Mouse (Mus musculus) hindbrain, embryonic 10.5 days (tissue): ENCODE data around the gene Dppa3. TPM values are rescaled to one million over a fixed set of nuclear protein-coding genes. Genes with fewer than 3 reads are reported as not detected.
A peak's percentile ranks its signal among the peaks of the same experiment; 100 is the strongest.
"Not testable (repeated sequence)": the region's sequence is repeated elsewhere in the genome, so short reads cannot be mapped to it uniquely, and the experiment has no call there.

Experiments
- DNase-seq: peaks from one replicate; pipeline ENCODE4 v3.0.0-alpha.2; 2017; ENCODE audit warnings: low spot score
- H3K27ac ChIP-seq: fragments of 300-500 bp; sonication (generic); 2 replicates; pipeline ENCODE4 v1.5.1; 2016; ENCODE audit warnings: mild to moderate bottlenecking, moderate library complexity
- H3K27me3 ChIP-seq: fragments of 300-500 bp; sonication (generic); 2 replicates; pipeline ENCODE4 v1.6.1; 2016; ENCODE audit warnings: mild to moderate bottlenecking; ENCODE audit not compliant: poor library complexity, insufficient read depth, severe bottlenecking
- H3K36me3 ChIP-seq: fragments of 300-500 bp; sonication (generic); 2 replicates; pipeline ENCODE4 v1.6.1; 2016; ENCODE audit warnings: mild to moderate bottlenecking, moderate library complexity
- H3K4me1 ChIP-seq: fragments of 300-500 bp; sonication (generic); replicated peaks from 2 replicates; pipeline ENCODE4 v1.6.1; 2016; ENCODE audit warnings: mild to moderate bottlenecking
- H3K4me3 ChIP-seq: fragments of 300-500 bp; sonication (generic); 2 replicates; pipeline ENCODE4 v1.5.1; 2016; ENCODE audit warnings: mild to moderate bottlenecking, moderate library complexity
- H3K9me3 ChIP-seq: fragments of 300-500 bp; sonication (generic); 2 replicates; pipeline ENCODE4 v1.6.1; 2016; ENCODE audit warnings: mild to moderate bottlenecking, moderate library complexity
- WGBS: fragments of 180-500 bp; shearing (Covaris S2); methylation state at CpG from one replicate; pipeline ENCODE4 v1.1.7; 2016; 5-methylcytosine and 5-hydroxymethylcytosine counted together
- polyA plus RNA-seq: library from polyadenylated mRNA; unstranded; fragments of >200 nt; fragmentation: Nextera tagmentation; extraction: Ambion mirVana; gene quantifications from 2 replicates; pipeline ENCODE4 v1.2.1, GENCODE M21; 2016

Gene Dppa3
- polyA plus RNA-seq, 1 experiment from 2014 or later: not detected

GRCm38 (mm10) chr6:122624480-122624879 lies 1.7 kb upstream of the Dppa3 start:
- no peaks in the 10 kb centered on the region for H3K36me3 ChIP-seq
- no peaks in the 10 kb centered on the region for H3K4me1 ChIP-seq
- H3K27ac ChIP-seq: no peak overlapping the region

GRCm38 (mm10) chr6:122625156-122625555 lies 1.1 kb upstream of the Dppa3 start:
- H3K27me3 ChIP-seq: peaks cover 8% of the 10 kb centered on the region
- H3K27ac ChIP-seq: no peak overlapping the region
- no peak for DNase-seq
- no peak overlapping the region for H3K4me3 ChIP-seq
- 88% methylated on average over 4 of the region's 4 CpGs for WGBS
- H3K9me3 ChIP-seq: no peaks in the 10 kb centered on the region
- H3K36me3 ChIP-seq: no peaks in the 10 kb centered on the region
- H3K4me1 ChIP-seq: no peaks in the 10 kb centered on the region

More at GRCm38 (mm10) chr6:122624480-122624879, 1.7 kb upstream of the Dppa3 start:
- WGBS: 49% methylated on average over 5 of the region's 5 CpGs
- no peaks in the 10 kb centered on the region for H3K9me3 ChIP-seq
- no peak for DNase-seq
- H3K4me3 ChIP-seq: no peak overlapping the region
- peaks cover 8% of the 10 kb centered on the region for H3K27me3 ChIP-seq

- Histone ChIP-seq H3K27me3 (peaks cover 8% of the 10 kb centered on the region), H3K9me3 (no peaks in the 10 kb centered on the region), H3K4me1 (no peaks in the 10 kb centered on the region), H3K4me3 (peak overlapping the region; percentile 14), H3K27ac (no peak overlapping the region), H3K36me3 (no peaks in the 10 kb centered on the region)
- WGBS: 38% methylated on average over 20 of the region's 20 CpGs
- DNase-seq: peak; percentile 8
These were observed 1.4 kb downstream of the Dppa3 start for GRCm38 (mm10) chr6:122627469-122628108.

DNA sequence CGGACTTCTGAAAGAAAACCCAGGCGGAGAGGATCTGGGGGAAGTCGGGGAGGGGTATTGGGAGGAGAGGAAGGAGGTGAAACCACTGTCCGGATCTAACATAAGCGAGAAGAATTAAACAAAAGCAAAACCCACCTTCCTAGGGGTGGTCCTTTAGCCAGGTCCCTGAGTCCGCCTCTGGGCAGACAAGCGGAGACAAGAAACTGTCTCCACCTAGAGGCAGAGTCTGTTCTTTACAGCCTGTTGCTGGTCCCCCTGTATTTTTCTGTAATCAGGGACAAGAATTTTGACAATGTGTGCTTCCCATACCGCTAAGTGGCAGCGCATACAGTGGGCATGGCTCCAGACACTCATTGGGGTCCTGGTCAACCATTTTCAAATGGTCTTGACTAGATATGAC lies 7.2 kb downstream of the Dppa3 start:
- Histone ChIP-seq H3K9me3 (no peaks in the 10 kb centered on the region), H3K4me3 (no peak overlapping the region), H3K36me3 (no peaks in the 10 kb centered on the region), H3K27ac (no peak overlapping the region), H3K27me3 (no peaks in the 10 kb centered on the region; the same call in 1 of the 2 replicates), H3K4me1 (no peaks in the 10 kb centered on the region)
- DNase-seq: no peak
- WGBS: 53% methylated on average over 9 of the region's 9 CpGs

GRCm38 (mm10) chr6:122635315-122635714 lies 9.1 kb downstream of the Dppa3 start:
- Histone ChIP-seq H3K4me3 (no peak overlapping the region), H3K9me3 (no peaks in the 10 kb centered on the region), H3K27me3 (no peaks in the 10 kb centered on the region), H3K36me3 (no peaks in the 10 kb centered on the region), H3K27ac (no peak overlapping the region), H3K4me1 (no peaks in the 10 kb centered on the region)
- WGBS: 90% methylated on average over 7 of the region's 7 CpGs
- no peak for DNase-seq

- H3K36me3 ChIP-seq: no peaks in the 10 kb centered on the region
- H3K4me1 ChIP-seq: no peaks in the 10 kb centered on the region
- 86% methylated on average over 3 of the region's 3 CpGs for WGBS
- H3K27me3 ChIP-seq: no peaks in the 10 kb centered on the region
- no peak for DNase-seq
- no peak overlapping the region for H3K27ac ChIP-seq
- H3K9me3 ChIP-seq: no peaks in the 10 kb centered on the region
- H3K4me3 ChIP-seq: no peak overlapping the region
These were observed 10.5 kb downstream of the Dppa3 start for GRCm38 (mm10) chr6:122636666-122637065.

DNA sequence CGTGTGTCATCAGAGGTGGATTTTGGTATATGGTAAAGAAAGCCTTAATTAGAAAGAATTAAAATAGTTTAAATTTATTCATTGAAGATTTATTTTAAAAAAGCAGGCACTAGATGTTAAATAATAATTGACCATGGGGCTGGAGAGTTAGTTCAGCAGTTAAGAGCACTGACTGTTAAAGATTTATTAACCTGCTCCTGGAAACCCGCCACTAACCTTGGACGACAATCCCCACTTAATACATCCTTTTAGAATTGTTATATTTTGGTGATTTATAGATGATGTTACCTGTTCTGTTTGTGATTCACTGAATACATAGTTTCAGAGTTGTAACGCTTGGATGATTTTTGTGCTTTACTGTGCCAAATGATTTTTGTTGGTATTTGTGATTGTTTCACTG lies 11.4 kb downstream of the Dppa3 start:
- 93% methylated on average over 4 of the region's 4 CpGs for WGBS
- H3K4me1 ChIP-seq, H3K27ac ChIP-seq, H3K36me3 ChIP-seq, DNase-seq, H3K4me3 ChIP-seq, H3K9me3 ChIP-seq, H3K27me3 ChIP-seq: not testable (repeated sequence)

DNA sequence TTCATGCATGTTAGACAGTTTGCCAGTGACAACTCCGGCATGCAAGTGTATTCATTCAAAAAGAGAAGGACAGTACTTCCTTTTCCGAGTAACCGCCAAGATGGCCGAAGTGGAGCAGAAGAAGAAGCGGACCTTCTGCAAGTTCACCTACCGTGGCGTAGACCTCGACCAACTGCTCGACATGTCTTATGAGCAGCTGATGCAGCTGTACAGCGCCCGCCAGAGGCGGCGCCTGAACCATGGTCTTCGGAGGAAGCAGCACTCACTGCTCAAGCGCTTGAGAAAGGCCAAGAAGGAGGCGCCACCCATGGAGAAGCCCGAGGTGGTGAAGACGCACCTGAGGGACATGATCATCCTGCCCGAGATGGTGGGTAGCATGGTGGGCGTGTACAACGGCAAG lies 18.0 kb downstream of the Dppa3 start:
- not testable (repeated sequence) for H3K4me3 ChIP-seq, DNase-seq, H3K27ac ChIP-seq, H3K36me3 ChIP-seq, H3K4me1 ChIP-seq, H3K27me3 ChIP-seq, H3K9me3 ChIP-seq
- WGBS: 92% methylated on average over 21 of the region's 21 CpGs

DNA sequence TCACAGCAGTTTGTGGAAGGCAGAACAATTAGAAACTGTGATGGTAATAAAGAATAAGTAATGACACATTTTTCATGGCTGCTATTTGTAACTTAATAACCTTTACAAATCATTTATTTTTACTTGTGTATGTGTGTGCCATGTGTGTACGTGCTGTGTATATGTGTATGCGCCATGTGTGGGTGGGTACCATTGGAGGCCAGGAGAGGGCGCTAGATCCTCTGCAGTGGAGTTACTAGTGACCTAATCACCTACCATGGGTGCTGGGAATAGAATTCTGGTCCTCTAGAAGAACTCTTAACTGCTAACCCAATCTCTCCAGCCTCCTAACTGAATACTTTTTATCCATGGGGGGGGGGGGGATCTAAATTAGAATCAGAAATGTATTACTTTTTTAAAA lies 23.7 kb downstream of the Dppa3 start:
- no peaks in the 10 kb centered on the region for H3K9me3 ChIP-seq
- H3K4me3 ChIP-seq: no peak overlapping the region
- H3K4me1 ChIP-seq: no peaks in the 10 kb centered on the region
- DNase-seq: no peak
- WGBS: 84% methylated on average over 3 of the region's 3 CpGs
- H3K36me3 ChIP-seq: no peaks in the 10 kb centered on the region
- no peaks in the 10 kb centered on the region for H3K27me3 ChIP-seq
- H3K27ac ChIP-seq: no peak overlapping the region

DNA sequence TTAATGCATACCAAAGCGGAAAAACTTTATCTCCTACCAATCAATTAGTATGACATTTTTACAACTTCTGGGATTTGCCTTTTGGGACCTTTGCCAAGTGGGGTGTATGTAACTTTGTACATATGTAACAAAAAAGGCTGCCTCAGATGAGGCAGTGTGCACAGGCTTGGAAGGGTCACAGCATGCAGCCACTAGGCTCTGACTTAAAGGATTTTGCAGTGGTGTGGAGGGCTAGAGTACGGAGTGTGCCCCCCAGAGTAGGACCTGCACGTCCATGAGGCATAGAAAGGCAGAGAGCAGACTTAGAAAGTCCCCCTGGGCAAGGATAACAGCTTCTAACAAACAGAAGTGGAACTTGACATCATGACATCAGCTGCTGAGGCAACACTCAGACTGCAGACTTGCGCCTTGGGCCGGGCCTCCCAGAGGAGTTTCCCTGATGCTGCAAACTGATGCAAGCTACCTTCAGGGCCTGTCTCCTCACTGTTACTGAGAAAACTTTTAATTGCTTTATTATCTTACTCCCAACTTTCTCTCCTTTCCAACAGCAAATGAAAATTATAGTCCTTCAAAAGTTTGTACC lies 24.3 kb downstream of the Dppa3 start:
- Histone ChIP-seq H3K27ac (no peak overlapping the region), H3K36me3 (no peaks in the 10 kb centered on the region), H3K27me3 (no peaks in the 10 kb centered on the region), H3K9me3 (no peaks in the 10 kb centered on the region), H3K4me1 (no peaks in the 10 kb centered on the region), H3K4me3 (no peak overlapping the region)
- WGBS: 76% methylated on average over 5 of the region's 5 CpGs
- DNase-seq: no peak

DNA sequence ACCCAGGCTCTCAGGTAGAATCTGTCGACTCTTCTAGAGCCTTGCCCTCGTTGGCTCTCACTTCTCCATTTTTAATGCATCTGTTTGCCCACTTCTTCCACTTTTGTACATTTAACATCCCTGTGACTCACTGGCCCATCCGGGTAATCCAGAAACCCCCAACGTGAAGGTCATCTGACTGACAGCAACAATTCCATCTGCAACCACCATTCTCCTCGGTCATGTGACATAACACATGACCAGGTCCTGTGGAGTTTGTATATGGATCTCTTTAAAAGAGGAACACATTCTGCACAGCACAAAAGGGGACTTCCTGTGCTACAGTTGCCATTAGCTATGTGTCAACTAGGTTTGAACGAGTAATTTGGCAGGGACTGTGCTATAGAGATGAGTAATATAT lies 28.1 kb downstream of the Dppa3 start:
- H3K27me3 ChIP-seq: no peaks in the 10 kb centered on the region
- WGBS: 83% methylated on average over 6 of the region's 6 CpGs
- no peak for DNase-seq
- no peaks in the 10 kb centered on the region for H3K36me3 ChIP-seq
- H3K4me1 ChIP-seq: no peaks in the 10 kb centered on the region
- no peaks in the 10 kb centered on the region for H3K9me3 ChIP-seq
- H3K4me3 ChIP-seq: no peak overlapping the region
- no peak overlapping the region for H3K27ac ChIP-seq

- H3K36me3 ChIP-seq: no peaks in the 10 kb centered on the region
- H3K4me1 ChIP-seq: no peaks in the 10 kb centered on the region
- 83% methylated on average over 5 of the region's 5 CpGs for WGBS
These were observed 31.4 kb downstream of the Dppa3 start for GRCm38 (mm10) chr6:122657630-122658029.

DNA sequence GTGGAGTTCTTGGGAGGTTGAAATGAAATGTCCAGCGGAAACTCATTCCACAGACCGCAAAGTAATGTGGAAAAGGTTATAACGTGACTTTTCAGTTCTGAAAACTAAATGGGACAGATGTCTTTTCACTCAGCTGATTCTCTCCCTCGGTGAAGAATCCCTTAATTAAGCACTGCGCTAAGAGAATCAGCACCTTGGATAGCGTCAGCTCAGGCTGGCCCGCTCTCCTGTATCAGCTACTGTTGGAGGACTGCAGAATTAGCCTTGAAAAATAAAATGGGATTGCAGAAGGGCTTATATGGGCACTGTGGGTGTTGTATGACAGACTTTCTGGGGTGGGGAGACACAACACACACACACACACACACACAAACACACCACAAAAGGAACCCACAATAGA lies 33.4 kb downstream of the Dppa3 start:
- WGBS: 19% methylated on average over 7 of the region's 7 CpGs
- peaks cover 27% of the 10 kb centered on the region for H3K27me3 ChIP-seq
- no peaks in the 10 kb centered on the region for H3K36me3 ChIP-seq
- no peak overlapping the region for H3K4me3 ChIP-seq
- no peak overlapping the region for H3K27ac ChIP-seq
- H3K4me1 ChIP-seq: 0 out of 2 replicates have a peak, but pooled peaks cover 3% of the 10 kb centered on the region
- no peaks in the 10 kb centered on the region for H3K9me3 ChIP-seq
- DNase-seq: peak; percentile 27

More at GRCm38 (mm10) chr6:122657630-122658029, 31.4 kb downstream of the Dppa3 start:
- Histone ChIP-seq H3K27me3 (peaks cover 16% of the 10 kb centered on the region), H3K4me3 (no peak overlapping the region), H3K9me3 (no peaks in the 10 kb centered on the region), H3K27ac (no peak overlapping the region)
- DNase-seq: no peak
